Mouse (Mus musculus) small intestine, adult 2 months (tissue): ENCODE measurements around the gene Gm20458. TPM values are rescaled to one million over a fixed set of nuclear protein-coding genes. Genes with fewer than 3 reads are reported as not detected.

Source experiments
- H3K27ac ChIP-seq: fragments of 200-500 bp; 2 replicates; pipeline ENCODE4 v1.5.1; 2012; ENCODE audit warnings: low read depth, low read length, control low read depth, inconsistent platforms; ENCODE audit not compliant: insufficient read depth
- H3K27me3 ChIP-seq: fragments of 200-500 bp; 2 replicates; pipeline ENCODE4 v1.6.1; 2012; ENCODE audit warnings: mild to moderate bottlenecking, moderate library complexity, low read length, inconsistent platforms; ENCODE audit not compliant: control insufficient read depth, insufficient read depth
- H3K36me3 ChIP-seq: fragments of 200-500 bp; 2 replicates; pipeline ENCODE4 v1.6.1; 2012; ENCODE audit warnings: mild to moderate bottlenecking, low read length, control low read depth, inconsistent platforms; ENCODE audit not compliant: control insufficient read depth, insufficient read depth
- H3K4me1 ChIP-seq: fragments of 200-500 bp; 2 replicates; pipeline ENCODE4 v1.6.1; 2012; ENCODE audit warnings: low read length, inconsistent platforms, mixed read lengths; ENCODE audit not compliant: control insufficient read depth, insufficient read depth, insufficient read length
- H3K4me3 ChIP-seq: fragments of 200-500 bp; 2 replicates; pipeline ENCODE4 v1.5.1; 2012; ENCODE audit warnings: low read depth, mild to moderate bottlenecking, control low read depth, inconsistent platforms, low read length, moderate library complexity
- CTCF ChIP-seq: fragments of 200-500 bp; IDR thresholded peaks from 2 replicates; pipeline ENCODE4 v1.5.1; 2012; ENCODE audit warnings: low read depth, mild to moderate bottlenecking, control low read depth, inconsistent platforms, low read length, moderate library complexity, mixed read lengths; ENCODE audit not compliant: insufficient replicate concordance, insufficient read length; ENCODE audit errors: extremely low read depth
- POLR2A ChIP-seq: fragments of 200-500 bp; IDR thresholded peaks from 2 replicates; pipeline ENCODE4 v1.6.1; 2012; ENCODE audit warnings: low read depth, mild to moderate bottlenecking, control low read depth, inconsistent platforms, low read length, moderate library complexity
- WGBS: fragments of 180-500 bp; shearing (Covaris S2); methylation state at CpG from one replicate; pipeline ENCODE4 v1.1.7; 2018; 5-methylcytosine and 5-hydroxymethylcytosine counted together
- polyA plus RNA-seq: library from polyadenylated mRNA; depleted of rRNA; stranded (reverse); fragments of >200 nt; gene quantifications from 2 replicates; pipeline ENCODE4 v1.2.3, GENCODE M21; 2012; rRNA removed

The Gm20458 gene
- polyA plus RNA-seq, 1 experiment: 79.8 TPM

DNA sequence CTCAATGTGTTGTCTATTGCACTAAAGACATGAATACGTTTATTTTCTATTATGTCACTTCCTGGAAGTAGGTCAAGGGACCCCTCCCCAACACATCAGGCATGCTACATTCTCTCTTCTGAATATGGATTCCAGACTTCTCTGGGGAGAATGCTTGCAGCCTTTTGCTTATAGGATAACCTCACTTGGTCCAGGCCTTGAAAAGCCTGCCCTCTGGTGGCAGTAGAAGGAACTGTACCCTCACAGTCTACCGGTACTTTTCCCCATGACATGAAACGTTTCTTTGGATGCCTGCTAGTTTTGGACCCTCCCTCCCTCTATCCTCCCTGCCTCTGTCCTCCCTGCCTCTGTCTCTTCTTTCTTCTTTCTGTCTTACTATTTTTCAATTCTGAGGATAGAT, 70.4 kb downstream of the Gm20458 start:
- TF ChIP-seq POLR2A (no peak), CTCF (peak; percentile 65; the same call in 1 of the 2 replicates)
- H3K27me3 ChIP-seq: no peaks in the 10 kb centered on the region
- H3K4me1 ChIP-seq: peaks cover 3% of the 10 kb centered on the region; the same call in 1 of the 2 replicates
- H3K4me3 ChIP-seq: no peak overlapping the region
- H3K27ac ChIP-seq: no peak overlapping the region
- H3K36me3 ChIP-seq: peaks cover 14% of the 10 kb centered on the region
- WGBS: 2% methylated on average over 3 of the region's 3 CpGs

DNA sequence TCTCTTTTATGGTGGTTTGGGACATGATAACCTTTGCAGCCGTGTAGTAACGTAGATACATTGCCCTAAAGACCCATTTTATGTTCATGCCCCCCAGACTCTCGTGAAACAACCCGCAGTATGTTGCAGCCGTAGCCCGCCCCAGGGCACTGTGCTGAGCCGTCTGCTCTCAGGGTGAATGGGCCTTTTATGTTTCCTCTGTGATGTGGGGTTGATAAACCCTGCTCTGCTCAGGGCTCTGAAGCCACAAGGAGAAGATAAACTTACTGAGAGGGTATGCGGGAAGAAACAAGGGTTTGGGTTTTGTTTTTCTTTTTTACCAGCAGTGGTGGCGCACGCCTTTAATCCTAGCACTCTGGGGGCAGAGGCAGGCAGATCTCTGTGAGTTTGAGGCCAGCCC, 73.5 kb downstream of the Gm20458 start:
- H3K4me3 ChIP-seq: no peak overlapping the region
- H3K27ac ChIP-seq: no peak overlapping the region
- H3K36me3 ChIP-seq: no peaks in the 10 kb centered on the region
- H3K27me3 ChIP-seq: no peaks in the 10 kb centered on the region
- 62% methylated on average over 10 of the region's 10 CpGs for WGBS
- TF ChIP-seq POLR2A: no peak
- TF ChIP-seq CTCF: no peak
- H3K4me1 ChIP-seq: no peaks in the 10 kb centered on the region

DNA sequence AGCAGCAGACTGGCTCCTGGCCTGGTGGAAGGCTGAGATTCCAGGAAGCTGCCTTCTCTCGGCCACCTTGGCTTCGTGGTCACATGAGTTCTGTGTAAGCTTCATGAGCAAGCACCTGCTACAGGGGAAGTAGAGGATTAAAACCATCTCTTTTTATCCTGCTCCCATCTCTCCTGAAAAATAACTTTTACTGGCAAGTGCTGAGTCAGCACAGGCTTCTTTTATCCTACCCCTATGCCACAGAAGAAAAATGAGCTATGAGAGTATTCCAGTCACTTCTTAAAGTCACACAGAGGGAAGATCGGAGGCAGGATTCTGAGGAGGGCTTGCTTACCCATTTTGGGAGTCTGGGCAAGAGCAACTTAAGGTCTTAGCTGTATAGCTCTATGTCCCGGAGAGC, 76.2 kb downstream of the Gm20458 start:
- H3K27ac ChIP-seq: no peak overlapping the region
- peaks cover 4% of the 10 kb centered on the region; the same call in 1 of the 2 replicates for H3K27me3 ChIP-seq
- H3K36me3 ChIP-seq: no peaks in the 10 kb centered on the region
- TF ChIP-seq POLR2A (no peak), CTCF (no peak)
- H3K4me1 ChIP-seq: peaks cover 3% of the 10 kb centered on the region; the same call in 1 of the 2 replicates
- no peak overlapping the region for H3K4me3 ChIP-seq
- 63% methylated on average over 4 of the region's 4 CpGs for WGBS

Other genes with a start within 250 kb of the Gm20458 start
- gene Wfdc15b, start 239.3 kb upstream of the Gm20458 start, polyA plus RNA-seq: 1.2 TPM in 1 of 2 replicates, not detected in the other
- gene Svs2, start 222.5 kb upstream of the Gm20458 start, polyA plus RNA-seq: not detected in 2 replicates
- gene Svs3b, start 204.3 kb upstream of the Gm20458 start, polyA plus RNA-seq: not detected in 2 replicates
- gene Svs4, start 182.5 kb upstream of the Gm20458 start, polyA plus RNA-seq: not detected in 2 replicates
- gene Svs3a, start 171.7 kb upstream of the Gm20458 start, polyA plus RNA-seq: not detected in 2 replicates
- not detected in 2 replicates for gene Svs6, start 144.2 kb upstream of the Gm20458 start, polyA plus RNA-seq
- gene Svs5, start 128.2 kb upstream of the Gm20458 start, polyA plus RNA-seq: not detected in 2 replicates
- 16.0 and 22.3 TPM in 2 replicates for gene Slpi, start 71.9 kb upstream of the Gm20458 start, polyA plus RNA-seq
- 0.19 and 127 TPM in 2 replicates for gene Rbpjl, start 57.8 kb upstream of the Gm20458 start, polyA plus RNA-seq
- 0.49 and 2.7 TPM in 2 replicates for gene Matn4, start 55.8 kb upstream of the Gm20458 start, polyA plus RNA-seq
- 21.3 and 52.2 TPM in 2 replicates for gene Sdc4, start 17.1 kb upstream of the Gm20458 start, polyA plus RNA-seq
- gene Sys1, start 4.0 kb upstream of the Gm20458 start, polyA plus RNA-seq: 187 and 276 TPM in 2 replicates
- gene Trp53tg5, start 12.8 kb downstream of the Gm20458 start, polyA plus RNA-seq: not detected in 2 replicates
- gene Dbndd2, start 25.1 kb downstream of the Gm20458 start, polyA plus RNA-seq: 38.4 and 61.6 TPM in 2 replicates
- gene Pigt, start 36.6 kb downstream of the Gm20458 start, polyA plus RNA-seq: 117 and 171 TPM in 2 replicates
- 3.2 and 40.1 TPM in 2 replicates for gene Wfdc2, start 101.4 kb downstream of the Gm20458 start, polyA plus RNA-seq
- gene Spint3, start 112.5 kb downstream of the Gm20458 start, polyA plus RNA-seq: not detected in 2 replicates
- gene Wfdc6a, start 124.5 kb downstream of the Gm20458 start, polyA plus RNA-seq: not detected in 2 replicates
- gene Eppin, start 132.6 kb downstream of the Gm20458 start, polyA plus RNA-seq: not detected in 2 replicates
- gene Wfdc6b, start 152.6 kb downstream of the Gm20458 start, polyA plus RNA-seq: not detected in 2 replicates
- gene Wfdc8, start 152.7 kb downstream of the Gm20458 start, polyA plus RNA-seq: 0.05 TPM in 1 of 2 replicates, not detected in the other
- not detected in 2 replicates for gene Wfdc16, start 177.8 kb downstream of the Gm20458 start, polyA plus RNA-seq
- 1.8 TPM in 1 of 2 replicates, not detected in the other for gene Wfdc10, start 195.1 kb downstream of the Gm20458 start, polyA plus RNA-seq
- gene Wfdc9, start 195.6 kb downstream of the Gm20458 start, polyA plus RNA-seq: not detected in 2 replicates
- not detected in 2 replicates for gene Wfdc11, start 213.1 kb downstream of the Gm20458 start, polyA plus RNA-seq
- not detected in 2 replicates for gene Wfdc13, start 224.1 kb downstream of the Gm20458 start, polyA plus RNA-seq
- gene Spint4, start 237.5 kb downstream of the Gm20458 start, polyA plus RNA-seq: not detected in 2 replicates